Mouse (Mus musculus) embryonic fibroblast, embryonic 13.5 days (primary cell): ENCODE data around the gene C1qtnf6.

ENCODE experiments used
- CTCF ChIP-seq: IDR thresholded peaks from 2 replicates; pipeline ENCODE4 v1.5.1; 2011; ENCODE audit warnings: mild to moderate bottlenecking, control low read depth, low read length, moderate library complexity, borderline replicate concordance; ENCODE audit not compliant: insufficient read depth
- POLR2A ChIP-seq: IDR thresholded peaks from 2 replicates; pipeline ENCODE4 v1.6.1; 2011; ENCODE audit warnings: low read depth, mild to moderate bottlenecking, control low read depth, low read length, moderate library complexity

- TF ChIP-seq CTCF, result no peak
- TF ChIP-seq POLR2A, result no peak
Observed at GRCm38 (mm10) chr15:78521331-78521730, 9.9 kb downstream of the C1qtnf6 start.
